Mouse (Mus musculus): Measurements from ENCODE around the gene Gm49361.

Gene Gm49361

GRCm38 (mm10) chr14:57730527-57730926 lies 15.4 kb downstream of the Gm49361 start:
- peak; percentile 24 for DNase-seq (ENCODE audit: low read depth, low spot score)

- DNase-seq (ENCODE audit: low read depth, low spot score): peak; percentile 52
Measured at GRCm38 (mm10) chr14:57729975-57730499, 15.9 kb downstream of the Gm49361 start.

GRCm38 (mm10) chr14:57729364-57729763 lies 16.5 kb downstream of the Gm49361 start:
- peak; percentile 23 for DNase-seq (ENCODE audit: low read depth, low spot score)

- peak; percentile 49 for DNase-seq (ENCODE audit: low read depth, low spot score)
Measured at GRCm38 (mm10) chr14:57726172-57726571, 19.7 kb downstream of the Gm49361 start.

GRCm38 (mm10) chr14:57724473-57724872 lies 21.4 kb downstream of the Gm49361 start:
- no peak for DNase-seq (ENCODE audit: low read depth, low spot score)

GRCm38 (mm10) chr14:57718245-57718644 lies 27.7 kb downstream of the Gm49361 start:
- DNase-seq (ENCODE audit: low read depth, low spot score): no peak

GRCm38 (mm10) chr14:57716601-57717245 lies 29.2 kb downstream of the Gm49361 start:
- no peak for DNase-seq (ENCODE audit: low read depth, low spot score)

- peak; percentile 66 for DNase-seq (ENCODE audit: low read depth, low spot score)
Measured at GRCm38 (mm10) chr14:57712884-57713283, 33.0 kb downstream of the Gm49361 start.

- DNase-seq (ENCODE audit: low read depth, low spot score): peak; percentile 54
Measured at GRCm38 (mm10) chr14:57711059-57711458, 34.8 kb downstream of the Gm49361 start.

GRCm38 (mm10) chr14:57709171-57709570 lies 36.7 kb downstream of the Gm49361 start:
- no peak for DNase-seq (ENCODE audit: low read depth, low spot score)

GRCm38 (mm10) chr14:57708580-57708979 lies 37.3 kb downstream of the Gm49361 start:
- no peak for DNase-seq (ENCODE audit: low read depth, low spot score)

GRCm38 (mm10) chr14:57707100-57707893 lies 38.6 kb downstream of the Gm49361 start:
- DNase-seq (ENCODE audit: low read depth, low spot score): no peak

GRCm38 (mm10) chr14:57706760-57707099 lies 39.2 kb downstream of the Gm49361 start:
- no peak for DNase-seq (ENCODE audit: low read depth, low spot score)

GRCm38 (mm10) chr14:57705759-57706158 lies 40.1 kb downstream of the Gm49361 start:
- DNase-seq (ENCODE audit: low read depth, low spot score): no peak

GRCm38 (mm10) chr14:57705075-57705474 lies 40.8 kb downstream of the Gm49361 start:
- DNase-seq (ENCODE audit: low read depth, low spot score): no peak

GRCm38 (mm10) chr14:57701915-57702477 lies 43.9 kb downstream of the Gm49361 start:
- DNase-seq (ENCODE audit: low read depth, low spot score): no peak

GRCm38 (mm10) chr14:57699461-57699970 lies 46.4 kb downstream of the Gm49361 start:
- DNase-seq (ENCODE audit: low read depth, low spot score): no peak

GRCm38 (mm10) chr14:57699016-57699415 lies 46.9 kb downstream of the Gm49361 start:
- DNase-seq (ENCODE audit: low read depth, low spot score): no peak

GRCm38 (mm10) chr14:57696066-57696465 lies 49.8 kb downstream of the Gm49361 start:
- no peak for DNase-seq (ENCODE audit: low read depth, low spot score)

- peak; percentile 42 for DNase-seq (ENCODE audit: low read depth, low spot score)
Measured at GRCm38 (mm10) chr14:57695550-57695949, 50.4 kb downstream of the Gm49361 start.

- DNase-seq (ENCODE audit: low read depth, low spot score): no peak
Measured at GRCm38 (mm10) chr14:57694246-57694645, 51.7 kb downstream of the Gm49361 start.

- DNase-seq (ENCODE audit: low read depth, low spot score): no peak
Measured at GRCm38 (mm10) chr14:57692517-57693130, 53.3 kb downstream of the Gm49361 start.

All from CD4-positive, CD25-positive, alpha-beta regulatory T cell, adult 2 months (primary cell).